Mouse (Mus musculus) CH12F3 (cell line): ENCODE results near the gene Vwce.

Experiments used
- in situ Hi-C: fragments of 300-500 bp; cut with MboI; formaldehyde crosslinking; loops from 2 replicates; pipeline ENCODE4 v1.14.3; 2020; ENCODE audit warnings: low sequenced_read_pairs

Gene Vwce

GRCm38 (mm10) chr19:10640589-10641378, 6.8 kb downstream of the Vwce start:
- in situ Hi-C loops: no loop called here

- in situ Hi-C loops: no loop called here
Observed at GRCm38 (mm10) chr19:10645616-10646015, 11.6 kb downstream of the Vwce start.

GRCm38 (mm10) chr19:10648156-10648555, 14.1 kb downstream of the Vwce start:
- in situ Hi-C loops: no loop called here

- in situ Hi-C loops: no loop called here
Observed at GRCm38 (mm10) chr19:10656058-10656457, 22.0 kb downstream of the Vwce start.

DNA sequence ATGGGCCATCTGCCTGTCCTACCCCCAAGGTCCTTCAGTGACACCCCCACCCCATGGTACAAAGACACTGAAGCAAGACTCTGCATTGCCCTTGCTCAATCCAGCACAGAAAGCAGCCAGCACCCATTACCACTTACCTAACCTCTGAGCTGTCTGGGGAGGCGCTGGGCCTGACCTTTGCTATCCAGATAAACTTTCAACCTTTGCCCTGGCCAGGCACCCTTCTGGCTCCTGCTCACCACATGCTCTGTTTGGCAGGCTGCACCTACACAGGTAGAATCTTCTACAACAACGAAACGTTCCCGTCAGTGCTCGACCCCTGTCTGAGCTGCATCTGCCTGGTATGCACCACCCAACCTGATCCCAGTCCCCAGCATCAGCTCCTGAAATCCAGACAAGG, 23.7 kb downstream of the Vwce start:
- in situ Hi-C loops: no loop called here

GRCm38 (mm10) chr19:10658406-10658805, 24.4 kb downstream of the Vwce start:
- in situ Hi-C loops: no loop called here

DNA sequence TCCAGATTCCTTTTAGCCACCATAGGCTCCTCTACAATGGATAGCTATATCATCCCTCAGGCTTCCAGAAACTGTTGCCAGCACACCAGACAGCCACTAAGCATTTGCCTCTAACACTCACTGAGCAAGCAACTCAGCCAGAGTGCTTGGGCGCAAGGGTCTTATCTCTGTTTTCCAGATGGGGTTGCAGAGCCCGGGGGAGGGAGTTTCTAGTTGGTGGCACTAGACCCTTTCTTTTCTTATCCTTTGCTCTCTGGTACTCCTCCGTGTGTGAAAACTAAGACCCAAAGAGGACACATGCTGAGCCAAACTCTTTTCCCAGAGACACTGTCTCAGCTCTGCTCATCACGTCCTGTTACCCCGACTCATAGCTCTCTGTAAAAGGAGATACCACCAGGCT, 27.4 kb downstream of the Vwce start:
- in situ Hi-C loops: loop anchor here (10.0 kb wide), 1 partner anchor 303 kb away; no protein-coding TSS in a partner anchor

- in situ Hi-C loops: loop anchor here (10.0 kb wide), 1 partner anchor 303 kb away; no protein-coding TSS in a partner anchor
Observed at GRCm38 (mm10) chr19:10661919-10662318, 27.9 kb downstream of the Vwce start.

GRCm38 (mm10) chr19:10662665-10663064, 28.7 kb downstream of the Vwce start:
- in situ Hi-C loops: loop anchor here (10.0 kb wide), 1 partner anchor 302 kb away; no protein-coding TSS in a partner anchor

GRCm38 (mm10) chr19:10665093-10665492, 31.1 kb downstream of the Vwce start:
- in situ Hi-C loops: loop anchor here (10.0 kb wide), 1 partner anchor 300 kb away; no protein-coding TSS in a partner anchor

DNA sequence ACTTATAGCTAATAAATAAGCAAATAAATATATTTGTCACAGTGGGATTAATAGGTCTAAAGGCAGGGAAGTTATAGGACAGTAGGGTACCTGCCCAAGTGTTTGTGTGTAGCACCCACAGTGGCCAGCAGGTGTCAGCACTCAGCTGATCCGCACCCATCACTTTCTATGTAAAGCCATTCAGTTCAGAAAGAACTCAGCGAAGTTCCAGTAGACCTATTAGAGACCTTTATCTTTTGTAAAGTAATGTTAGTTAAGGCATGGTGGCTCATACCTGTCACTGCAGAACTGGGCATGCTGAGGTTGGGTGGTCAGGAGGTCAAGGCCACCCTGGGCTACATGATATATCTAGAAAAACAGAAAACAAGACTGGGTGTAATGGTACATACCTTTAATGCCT, 31.5 kb downstream of the Vwce start:
- in situ Hi-C loops: loop anchor here (10.0 kb wide), 1 partner anchor 299 kb away; no protein-coding TSS in a partner anchor

DNA sequence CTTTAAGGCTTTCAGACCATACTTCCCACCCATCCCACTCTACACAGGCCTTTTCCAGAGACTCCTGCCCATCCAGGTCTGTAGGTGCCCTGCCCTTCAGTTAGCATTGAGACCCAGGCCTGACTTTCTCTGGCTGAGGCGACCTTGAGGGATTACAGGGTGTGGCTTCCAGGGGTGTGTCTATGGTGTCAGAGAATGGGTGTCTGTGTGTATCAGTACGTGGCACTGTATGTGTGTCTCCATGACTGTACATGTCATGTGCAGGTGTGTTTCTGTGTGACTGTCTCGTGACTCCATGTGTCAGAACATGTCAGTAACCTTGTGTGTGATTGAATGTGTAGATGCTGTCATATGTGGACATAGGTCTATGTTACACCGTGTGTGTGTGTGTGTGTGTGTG, 37.3 kb downstream of the Vwce start:
- in situ Hi-C loops: no loop called here

- in situ Hi-C loops: no loop called here
Observed at GRCm38 (mm10) chr19:10671854-10672417, 37.9 kb downstream of the Vwce start.

DNA sequence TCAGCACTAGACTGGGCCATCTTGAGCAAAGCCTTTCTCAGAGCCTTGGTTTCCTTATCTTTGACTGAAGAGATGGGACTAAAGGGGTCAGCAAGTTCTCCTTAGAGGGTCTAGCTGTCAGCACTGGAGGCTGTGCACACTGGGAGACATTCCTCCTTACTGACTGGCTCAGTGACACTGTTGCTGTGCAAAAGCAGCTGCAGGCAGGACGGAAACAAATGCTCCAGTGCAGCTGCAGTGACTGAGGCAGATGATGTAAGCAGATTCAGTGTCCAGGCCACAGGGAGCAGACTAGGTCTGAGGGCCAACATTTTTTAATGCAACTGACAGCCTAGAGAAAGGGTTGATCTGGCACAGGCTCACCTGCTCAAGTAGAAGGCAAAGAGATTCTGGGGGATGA, 39.3 kb downstream of the Vwce start:
- in situ Hi-C loops: no loop called here

DNA sequence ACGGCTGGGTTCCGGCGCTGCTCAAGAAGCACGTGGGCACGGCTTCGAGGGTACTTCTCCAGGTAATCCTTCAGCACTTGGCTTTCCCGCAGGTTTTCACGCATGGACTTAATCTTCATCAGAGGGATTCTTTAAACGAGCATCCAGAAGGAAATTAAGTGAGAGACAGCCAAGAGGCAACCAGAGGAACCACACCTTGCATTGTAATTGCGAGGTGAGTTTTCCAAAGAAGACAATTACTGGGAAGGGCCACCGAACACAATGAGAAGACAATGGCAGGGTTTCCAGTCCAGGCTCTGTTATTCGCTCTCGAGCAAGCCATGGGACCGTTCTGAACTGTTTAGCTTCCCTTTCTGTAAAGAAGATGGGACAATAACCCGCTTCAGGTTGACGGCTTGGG, 42.6 kb downstream of the Vwce start:
- in situ Hi-C loops: no loop called here

DNA sequence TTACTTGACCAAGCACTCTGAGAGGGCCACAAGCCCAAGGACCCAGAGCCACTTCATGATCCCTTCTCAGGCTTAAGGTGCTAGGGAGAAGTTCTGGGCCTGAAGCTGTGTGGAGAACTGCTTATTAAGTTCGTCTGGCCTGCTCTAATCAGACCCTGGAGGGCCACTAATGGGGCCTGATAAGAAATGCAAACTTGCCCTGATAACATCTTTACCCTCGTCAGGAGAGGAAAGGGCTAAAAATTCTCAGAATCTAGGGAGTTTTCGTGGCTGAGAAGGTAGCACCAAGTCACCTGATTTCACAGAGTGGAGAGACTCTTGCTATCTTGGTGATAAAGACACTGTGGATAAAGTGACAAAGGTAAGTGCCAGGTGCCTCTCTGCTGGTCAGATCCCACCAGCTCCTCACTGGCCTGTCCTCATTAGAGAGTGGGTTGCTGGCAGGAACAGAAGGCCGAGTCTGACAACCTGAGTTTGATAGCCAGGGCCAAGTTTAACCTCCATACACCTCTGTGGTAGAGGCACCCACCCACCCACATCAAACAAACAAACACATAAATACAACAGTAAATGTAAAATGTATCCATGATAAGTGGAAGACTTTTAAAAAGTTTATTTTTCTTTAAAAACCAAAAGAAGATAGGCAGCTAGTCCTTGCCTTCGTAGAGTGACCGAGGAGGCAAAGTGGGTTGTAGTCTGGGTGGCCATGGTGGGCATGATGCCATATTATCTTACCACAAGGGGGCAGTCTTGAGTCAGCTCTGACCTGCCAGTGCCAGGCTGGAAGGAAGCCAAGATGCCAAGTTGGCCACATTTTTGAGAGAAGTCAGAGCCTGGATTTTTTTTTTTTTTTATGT, 44.1 kb downstream of the Vwce start, which contains the start of gene Pga5:
Pga5 (minus strand) TSS at position 157 of the 857 bp plus-strand sequence.
- in situ Hi-C loops: no loop called here

DNA sequence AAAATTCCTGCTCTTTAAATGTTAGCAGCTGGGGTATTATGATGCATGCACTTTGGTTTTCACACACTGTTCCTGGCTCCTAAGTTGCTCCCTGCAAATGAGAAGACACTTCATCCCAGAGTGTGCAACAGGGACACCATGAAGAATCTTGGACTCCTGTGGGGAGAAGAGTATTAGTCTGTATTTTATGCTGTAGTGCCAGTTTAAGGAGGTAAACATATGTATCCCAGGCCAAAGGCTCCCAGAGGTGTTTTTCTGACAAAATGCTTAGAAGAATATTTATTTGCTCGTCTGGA, 44.7 kb downstream of the Vwce start:
- in situ Hi-C loops: no loop called here

DNA sequence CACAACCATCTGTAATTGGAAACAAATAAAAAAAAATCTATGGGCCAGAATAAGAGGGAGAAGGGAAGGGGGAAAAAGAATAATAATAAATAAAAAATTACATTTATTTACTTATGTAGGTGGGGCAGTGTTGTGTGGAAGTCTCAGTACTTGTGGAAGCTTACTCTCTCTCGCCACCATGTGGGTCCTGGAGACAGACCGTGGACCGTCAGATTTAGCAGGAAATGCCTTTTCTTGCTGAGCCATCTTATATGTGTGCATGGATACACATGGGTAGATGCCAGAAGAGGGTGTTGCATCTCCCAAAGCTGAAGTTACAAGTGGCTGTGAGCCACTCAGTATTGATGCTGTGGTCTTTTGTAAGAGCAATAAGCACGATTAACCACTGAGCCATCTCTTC, 47.6 kb downstream of the Vwce start:
- in situ Hi-C loops: no loop called here

DNA sequence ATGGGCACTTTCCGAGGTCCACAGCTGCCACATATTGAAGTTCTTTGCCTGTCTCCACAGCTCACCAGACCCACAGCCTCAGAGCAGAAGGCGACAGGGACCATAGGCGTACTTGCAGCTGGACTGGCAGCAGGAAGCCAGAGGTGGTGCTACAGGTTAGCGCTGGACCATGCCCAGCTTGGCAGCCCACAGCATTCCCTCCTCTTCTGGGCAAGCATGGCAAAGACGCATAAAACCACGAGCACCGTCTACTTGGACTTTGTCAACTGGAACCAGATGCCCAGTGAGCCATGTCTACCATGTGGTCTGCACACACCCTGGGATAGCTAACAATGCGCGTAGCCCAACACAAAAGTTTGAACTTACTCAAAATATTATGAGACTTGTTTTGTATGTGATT, 51.1 kb downstream of the Vwce start:
- in situ Hi-C loops: no loop called here

GRCm38 (mm10) chr19:10685727-10686126, 51.7 kb downstream of the Vwce start:
- in situ Hi-C loops: no loop called here

DNA sequence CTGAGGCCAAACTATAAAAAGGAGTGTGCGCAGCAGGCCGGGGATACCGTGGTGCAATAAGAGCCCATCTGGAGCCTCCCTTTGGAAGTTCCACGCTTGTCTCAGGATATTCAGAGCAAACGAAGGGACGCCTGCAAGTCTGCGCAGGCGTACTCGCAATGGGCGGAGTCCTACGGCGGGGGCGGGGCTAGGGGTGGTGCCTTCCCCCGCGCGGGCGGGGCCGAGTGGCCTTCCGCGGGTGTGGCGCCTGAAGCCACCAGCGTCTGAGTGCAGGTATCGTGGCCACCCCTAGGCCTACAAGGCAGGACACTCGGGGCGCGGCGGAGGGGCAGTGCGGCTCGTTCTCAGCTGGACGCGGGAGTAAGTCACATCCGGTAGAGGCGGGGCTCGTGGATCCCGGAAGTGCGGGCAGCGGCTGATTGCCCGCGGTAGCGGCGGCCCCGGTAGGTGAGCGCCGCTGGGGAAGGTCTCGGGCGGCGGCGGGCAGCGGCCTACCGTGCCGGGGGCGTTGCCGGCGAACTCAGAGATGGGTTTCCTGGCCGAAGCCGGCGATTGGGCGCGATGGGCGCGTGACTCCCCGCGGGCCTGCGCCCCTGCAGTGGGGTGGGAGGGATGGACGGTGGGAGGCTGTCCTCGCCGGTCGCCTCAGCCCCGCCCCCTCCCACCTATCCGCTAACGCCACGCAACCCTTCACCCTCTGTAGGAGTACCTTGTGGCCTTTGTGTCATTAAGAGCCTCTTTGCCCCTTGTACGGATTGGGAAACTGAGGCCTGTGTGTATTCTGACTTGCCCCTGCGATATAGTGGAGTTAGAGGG, 54.7 kb downstream of the Vwce start, which contains the start of gene Vps37c:
Vps37c (plus strand) TSS at position 199 of the 816 bp plus-strand sequence.
- in situ Hi-C loops: no loop called here
